Mouse (Mus musculus): ENCODE measurements around the gene Lzts3. TPM values are rescaled to one million over a fixed set of nuclear protein-coding genes. Genes with fewer than 3 reads are reported as not detected.
A peak's percentile ranks its signal among the peaks of the same experiment; 100 is the strongest.

Lzts3 gene
- polyA plus RNA-seq, 1 experiment, result 11.1 TPM

- no peak for DNase-seq
- TF ChIP-seq CTCF (IDR thresholded peaks at IDR 0.05; ENCODE audit: insufficient read depth, low read length), result no peak
- no peak for TF ChIP-seq POLR2A (IDR thresholded peaks at IDR 0.05; ENCODE audit: borderline replicate concordance, extremely low read depth, low read depth, low read length)
- WGBS, result 60% methylated on average over 4 of the region's 4 CpGs
- no peaks in the 10 kb centered on the region for H3K4me1 ChIP-seq (ENCODE audit: control insufficient read depth, insufficient read depth, low read length)
- H3K4me3 ChIP-seq (replicated peaks; ENCODE audit: extremely low read depth, low read depth, low read length), result no peak overlapping the region
Measured at GRCm38 (mm10) chr2:130589157-130589556, 53.4 kb downstream of the Lzts3 start.

GRCm38 (mm10) chr2:130588373-130588772 is 54.2 kb downstream of the Lzts3 start:
- H3K4me3 ChIP-seq (replicated peaks; ENCODE audit: extremely low read depth, low read depth, low read length), result no peak overlapping the region
- WGBS, result 67% methylated on average over 2 of the region's 2 CpGs
- no peak for TF ChIP-seq POLR2A (IDR thresholded peaks at IDR 0.05; ENCODE audit: borderline replicate concordance, extremely low read depth, low read depth, low read length)
- TF ChIP-seq CTCF (IDR thresholded peaks at IDR 0.05; ENCODE audit: insufficient read depth, low read length), result no peak
- DNase-seq, result no peak
- no peaks in the 10 kb centered on the region for H3K4me1 ChIP-seq (ENCODE audit: control insufficient read depth, insufficient read depth, low read length)

GRCm38 (mm10) chr2:130586016-130586415 is 56.6 kb downstream of the Lzts3 start:
- DNase-seq, result no peak
- TF ChIP-seq CTCF (IDR thresholded peaks at IDR 0.05; ENCODE audit: insufficient read depth, low read length) (no peak), POLR2A (IDR thresholded peaks at IDR 0.05; ENCODE audit: borderline replicate concordance, extremely low read depth, low read depth, low read length) (no peak)
- WGBS, result 81% methylated on average over 6 of the region's 6 CpGs
- Histone ChIP-seq H3K4me1 (ENCODE audit: control insufficient read depth, insufficient read depth, low read length) (no peaks in the 10 kb centered on the region), H3K4me3 (replicated peaks; ENCODE audit: extremely low read depth, low read depth, low read length) (no peak overlapping the region)

- Histone ChIP-seq H3K4me1 (ENCODE audit: control insufficient read depth, insufficient read depth, low read length) (no peaks in the 10 kb centered on the region), H3K4me3 (replicated peaks; ENCODE audit: extremely low read depth, low read depth, low read length) (no peak overlapping the region)
- WGBS, result 48% methylated on average over 10 of the region's 10 CpGs
- TF ChIP-seq CTCF (IDR thresholded peaks at IDR 0.05; ENCODE audit: insufficient read depth, low read length), result no peak
- TF ChIP-seq POLR2A (IDR thresholded peaks at IDR 0.05; ENCODE audit: borderline replicate concordance, extremely low read depth, low read depth, low read length), result no peak
- peak; percentile 22 for DNase-seq
Measured at GRCm38 (mm10) chr2:130583902-130584560, 58.6 kb downstream of the Lzts3 start.

Other genes with a start within 250 kb of the Lzts3 start
- 17.6 and 20.5 TPM in 2 replicates for gene Cpxm1, start 245.2 kb downstream of the Lzts3 start, polyA plus RNA-seq (2012; rRNA removed)
- not detected in 2 replicates for gene Gm28372, start 237.6 kb downstream of the Lzts3 start, polyA plus RNA-seq (2012; rRNA removed)
- gene 1700020A23Rik, start 237.5 kb downstream of the Lzts3 start, polyA plus RNA-seq (2012; rRNA removed), result not detected in 2 replicates
- gene Tmem239, start 236.3 kb downstream of the Lzts3 start, polyA plus RNA-seq (2012; rRNA removed), result not detected in 2 replicates
- 45.3 and 67.2 TPM in 2 replicates for gene Vps16, start 218.5 kb downstream of the Lzts3 start, polyA plus RNA-seq (2012; rRNA removed)
- gene Pced1a, start 218.1 kb downstream of the Lzts3 start, polyA plus RNA-seq (2012; rRNA removed), result 31.7 and 33.2 TPM in 2 replicates
- 56.5 and 64.3 TPM in 2 replicates for gene Ptpra, start 192.5 kb downstream of the Lzts3 start, polyA plus RNA-seq (2012; rRNA removed)
- 46.3 and 66.6 TPM in 2 replicates for gene Mrps26, start 79.1 kb downstream of the Lzts3 start, polyA plus RNA-seq (2012; rRNA removed)
- 0.28 TPM in 1 of 2 replicates, not detected in the other for gene Oxt, start 66.6 kb downstream of the Lzts3 start, polyA plus RNA-seq (2012; rRNA removed)
- 0.26 TPM in 1 of 2 replicates, not detected in the other for gene Avp, start 60.2 kb downstream of the Lzts3 start, polyA plus RNA-seq (2012; rRNA removed)
- gene Fastkd5, start 12.8 kb downstream of the Lzts3 start, polyA plus RNA-seq (2012; rRNA removed), result 1.1 and 2.1 TPM in 2 replicates
- 4.7 and 6.0 TPM in 2 replicates for gene Ubox5, start 12.8 kb downstream of the Lzts3 start, polyA plus RNA-seq (2012; rRNA removed)
- 61.0 and 70.3 TPM in 2 replicates for gene Ddrgk1, start 21.9 kb upstream of the Lzts3 start, polyA plus RNA-seq (2012; rRNA removed)
- gene Itpa, start 24.8 kb upstream of the Lzts3 start, polyA plus RNA-seq (2012; rRNA removed), result 16.5 and 17.1 TPM in 2 replicates
- 1.7 TPM in 2 replicates for gene Slc4a11, start 54.7 kb upstream of the Lzts3 start, polyA plus RNA-seq (2012; rRNA removed)